Mouse (Mus musculus): ENCODE results near the gene Olfr1. TPM values are rescaled to one million over a fixed set of nuclear protein-coding genes. Genes with fewer than 3 reads are reported as not detected.

Olfr1 gene
- not detected for total RNA-seq (2023)

DNA sequence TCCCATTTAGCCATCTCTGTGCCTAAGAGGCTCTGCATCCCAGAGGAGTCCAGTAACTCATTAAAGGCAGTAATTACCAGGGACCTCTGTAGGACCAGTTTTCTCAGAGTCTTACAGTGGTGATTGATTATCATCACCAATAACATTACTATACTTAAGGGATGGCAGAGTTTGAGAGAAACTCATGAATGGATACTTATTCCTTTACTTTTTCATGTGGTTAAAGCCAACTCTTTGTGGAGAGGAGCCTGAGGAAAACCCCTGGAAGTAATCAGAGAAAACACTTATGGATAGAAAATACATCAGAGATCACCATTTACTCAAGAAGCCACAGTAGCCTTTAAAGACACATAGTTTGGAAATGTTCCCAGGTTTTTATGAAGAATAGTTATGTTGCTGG, at the start of gene Olfr1:
Olfr1 (minus strand) TSS at position 101 of the 400 bp plus-strand sequence.

GRCm38 (mm10) chr11:73428377-73428776, 29.0 kb upstream of the Olfr1 start, which contains the start of gene Olfr378:
Olfr378 (minus strand) TSS chr11:73428477.

DNA sequence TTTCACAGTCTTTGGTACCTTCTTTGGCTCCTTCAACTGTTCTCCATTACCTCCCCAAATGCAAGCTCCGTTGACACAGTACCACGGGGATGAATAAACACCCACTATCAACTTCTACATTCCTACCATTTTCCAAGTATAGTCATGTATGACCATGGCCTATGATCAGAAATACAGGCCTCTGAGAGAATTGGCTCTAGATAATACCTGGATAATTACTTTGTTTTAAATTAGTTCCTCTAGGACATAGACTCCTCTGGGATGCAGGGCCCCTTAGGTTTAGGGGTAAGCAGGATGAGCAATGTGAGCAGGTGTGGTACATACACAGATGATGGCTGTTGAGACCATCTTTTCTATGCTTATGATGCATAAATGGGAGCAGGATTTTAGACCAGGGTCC, 28.5 kb downstream of the Olfr1 start, which contains the start of gene Olfr376:
Olfr376 (plus strand) TSS at position 301 of the 400 bp plus-strand sequence.

GRCm38 (mm10) chr11:73350483-73350882, 48.9 kb downstream of the Olfr1 start, which contains the start of gene Olfr20:
Olfr20 (plus strand) TSS chr11:73350783.

Other genes with a start within 250 kb of the Olfr1 start
- gene P2rx5, start 239.2 kb downstream of the Olfr1 start, total RNA-seq (2023) = under 1 TPM in 1 of 2 experiments, not detected in 1; 0.76 TPM
- 10 to 100 TPM; 45.0 to 48.6 TPM for gene Emc6, start 222.6 kb downstream of the Olfr1 start, total RNA-seq (2023)
- gene Tax1bp3, start 222.5 kb downstream of the Olfr1 start, total RNA-seq (2023) = 1 to 10 TPM; 8.7 to 9.8 TPM
- 10 to 100 TPM; 17.6 to 19.5 TPM for gene Ctns, start 200.6 kb downstream of the Olfr1 start, total RNA-seq (2023)
- 1 to 10 TPM; 5.7 to 6.6 TPM for gene Shpk, start 200.2 kb downstream of the Olfr1 start, total RNA-seq (2023)
- gene Trpv1, start 165.3 kb downstream of the Olfr1 start, total RNA-seq (2023) = not detected
- not detected for gene Trpv3, start 132.2 kb downstream of the Olfr1 start, total RNA-seq (2023)
- gene Aspa, start 70.0 kb downstream of the Olfr1 start, total RNA-seq (2023) = not detected
- not detected for gene Gm49340, start 69.9 kb downstream of the Olfr1 start, total RNA-seq (2023)
- not detected for gene Spata22, start 69.9 kb downstream of the Olfr1 start, total RNA-seq (2023)
- not detected for gene Olfr20, start 48.8 kb downstream of the Olfr1 start, total RNA-seq (2023)
- gene Olfr376, start 28.4 kb downstream of the Olfr1 start, total RNA-seq (2023) = not detected
- gene Olfr378, start 28.9 kb upstream of the Olfr1 start, total RNA-seq (2023) = not detected
- gene Olfr380, start 57.9 kb upstream of the Olfr1 start, total RNA-seq (2023) = not detected
- not detected for gene Olfr381, start 92.0 kb upstream of the Olfr1 start, total RNA-seq (2023)
- gene Olfr382, start 117.6 kb upstream of the Olfr1 start, total RNA-seq (2023) = not detected
- not detected for gene Olfr385, start 193.4 kb upstream of the Olfr1 start, total RNA-seq (2023)
- not detected for gene Olfr384, start 199.0 kb upstream of the Olfr1 start, total RNA-seq (2023)

Data from T-cell, adult 66 days (primary cell).